Mouse (Mus musculus) limb, embryonic 10.5 days (tissue): ENCODE measurements around the gene Upk1a. TPM values are rescaled to one million over a fixed set of nuclear protein-coding genes. Genes with fewer than 3 reads are reported as not detected.

Source experiments
- DNase-seq: peaks from one replicate; pipeline ENCODE4 v3.0.0-alpha.2; 2017; ENCODE audit warnings: low spot score
- H3K27ac ChIP-seq: fragments of 300-500 bp; sonication (generic); 2 replicates; pipeline ENCODE4 v1.5.1; 2016; ENCODE audit warnings: mild to moderate bottlenecking
- H3K27me3 ChIP-seq: fragments of 300-500 bp; sonication (generic); 2 replicates; pipeline ENCODE4 v1.6.1; 2016; ENCODE audit warnings: low read depth, mild to moderate bottlenecking; ENCODE audit not compliant: poor library complexity, severe bottlenecking
- H3K36me3 ChIP-seq: fragments of 300-500 bp; sonication (generic); 2 replicates; pipeline ENCODE4 v1.6.1; 2016; ENCODE audit warnings: mild to moderate bottlenecking, moderate library complexity
- H3K4me1 ChIP-seq: fragments of 300-500 bp; sonication (generic); 2 replicates; pipeline ENCODE4 v1.6.1; 2016
- H3K4me3 ChIP-seq: fragments of 300-500 bp; sonication (generic); 2 replicates; pipeline ENCODE4 v1.5.1; 2016; ENCODE audit warnings: mild to moderate bottlenecking, moderate library complexity
- H3K9me3 ChIP-seq: fragments of 300-500 bp; sonication (generic); replicated peaks from 2 replicates; pipeline ENCODE4 v1.6.1; 2016; ENCODE audit warnings: mild to moderate bottlenecking
- WGBS: fragments of 180-500 bp; shearing (Covaris S2); methylation state at CpG from one replicate; pipeline ENCODE4 v1.1.7; 2016; 5-methylcytosine and 5-hydroxymethylcytosine counted together
- microRNA-seq: library from miRNA; unstranded; fragments of <30 nt; microRNA quantifications from one replicate; pipeline ENCODE4, GENCODE M21; 2017
- polyA plus RNA-seq: library from polyadenylated mRNA; unstranded; fragments of >200 nt; fragmentation: Nextera tagmentation; extraction: Ambion mirVana; gene quantifications from 2 replicates; pipeline ENCODE4 v1.2.1, GENCODE M21; 2016

Upk1a gene
- polyA plus RNA-seq, 1 experiment from 2014 or later: 7.9 TPM

- peaks cover 40% of the 10 kb centered on the region for H3K36me3 ChIP-seq
- peak within 1 kb of the TSS; percentile 68 for H3K4me3 ChIP-seq
- under 1% methylated on average over 20 of the region's 20 CpGs for WGBS
- H3K27me3 ChIP-seq: no peaks in the 10 kb centered on the region
- H3K4me1 ChIP-seq: peaks cover 42% of the 10 kb centered on the region
- peak; percentile 91 for DNase-seq
- no peaks in the 10 kb centered on the region for H3K9me3 ChIP-seq
- peak within 1 kb of the TSS; percentile 78 for H3K27ac ChIP-seq
Measured at GRCm38 (mm10) chr7:30559443-30559954, 53.1 kb downstream of the Upk1a start, which contains the start of gene Lin37. TSS of gene Lin37 (minus strand) at chr7:30559838.

- WGBS: 15% methylated on average over 12 of the region's 12 CpGs
Measured at GRCm38 (mm10) chr7:30558656-30559442, 53.8 kb downstream of the Upk1a start.

GRCm38 (mm10) chr7:30557901-30558514 lies 54.6 kb downstream of the Upk1a start:
- Histone ChIP-seq H3K4me3 (peak overlapping the region; percentile 68), H3K36me3 (peaks cover 47% of the 10 kb centered on the region), H3K27me3 (no peaks in the 10 kb centered on the region), H3K9me3 (no peaks in the 10 kb centered on the region), H3K27ac (no peak overlapping the region), H3K4me1 (peaks cover 42% of the 10 kb centered on the region)
- 95% methylated on average over 13 of the region's 13 CpGs for WGBS
- no peak for DNase-seq

More at GRCm38 (mm10) chr7:30558656-30559442, 53.8 kb downstream of the Upk1a start:
- peak overlapping the region; percentile 68 for H3K4me3 ChIP-seq
- DNase-seq: no peak
- no peaks in the 10 kb centered on the region for H3K9me3 ChIP-seq
- H3K4me1 ChIP-seq: peaks cover 36% of the 10 kb centered on the region
- H3K36me3 ChIP-seq: peaks cover 46% of the 10 kb centered on the region
- H3K27ac ChIP-seq: peak overlapping the region; percentile 78
- no peaks in the 10 kb centered on the region for H3K27me3 ChIP-seq

GRCm38 (mm10) chr7:30556894-30557536 lies 55.6 kb downstream of the Upk1a start:
- Histone ChIP-seq H3K4me1 (peaks cover 44% of the 10 kb centered on the region), H3K36me3 (peaks cover 47% of the 10 kb centered on the region), H3K27ac (no peak overlapping the region), H3K4me3 (0 out of 2 replicates have a peak overlapping the region, but pooled peaks have one; percentile 9), H3K9me3 (no peaks in the 10 kb centered on the region), H3K27me3 (no peaks in the 10 kb centered on the region)
- no peak for DNase-seq
- 94% methylated on average over 18 of the region's 18 CpGs for WGBS

- H3K27ac ChIP-seq: no peak overlapping the region
- peaks cover 51% of the 10 kb centered on the region for H3K36me3 ChIP-seq
- H3K27me3 ChIP-seq: no peaks in the 10 kb centered on the region
- peak overlapping the region; percentile 67 for H3K4me3 ChIP-seq
- no peak for DNase-seq
- peaks cover 37% of the 10 kb centered on the region for H3K4me1 ChIP-seq
- 86% methylated on average over 22 of the region's 22 CpGs for WGBS
- no peaks in the 10 kb centered on the region for H3K9me3 ChIP-seq
Measured at GRCm38 (mm10) chr7:30553810-30554584, 58.6 kb downstream of the Upk1a start.

Small RNA genes within 50 kb of the gene (microRNA-seq; reads per million reads assigned to microRNA genes)
- not detected for gene Mir3569

Other genes with a start within 250 kb of the Upk1a start
- gene Tyrobp, start 199.1 kb downstream of the Upk1a start, polyA plus RNA-seq: 7.6 and 8.6 TPM in 2 replicates
- not detected in 2 replicates for gene Hcst, start 193.0 kb downstream of the Upk1a start, polyA plus RNA-seq
- gene Nfkbid, start 191.1 kb downstream of the Upk1a start, polyA plus RNA-seq: 0.55 and 1.2 TPM in 2 replicates
- gene Aplp1, start 167.3 kb downstream of the Upk1a start, polyA plus RNA-seq: 8.4 and 13.4 TPM in 2 replicates
- gene Kirrel2, start 155.2 kb downstream of the Upk1a start, polyA plus RNA-seq: not detected in 2 replicates
- not detected in 2 replicates for gene Nphs1, start 154.5 kb downstream of the Upk1a start, polyA plus RNA-seq
- not detected in 2 replicates for gene Prodh2, start 119.2 kb downstream of the Upk1a start, polyA plus RNA-seq
- gene Arhgap33, start 77.8 kb downstream of the Upk1a start, polyA plus RNA-seq: 14.0 and 17.1 TPM in 2 replicates
- gene Hspb6, start 60.7 kb downstream of the Upk1a start, polyA plus RNA-seq: 4.7 and 7.0 TPM in 2 replicates
- 17.8 and 21.6 TPM in 2 replicates for gene Proser3, start 60.5 kb downstream of the Upk1a start, polyA plus RNA-seq
- gene Lin37, start 53.0 kb downstream of the Upk1a start, polyA plus RNA-seq: 42.5 and 45.6 TPM in 2 replicates
- gene U2af1l4, start 49.5 kb downstream of the Upk1a start, polyA plus RNA-seq: 92.5 and 100 TPM in 2 replicates
- gene Gm49396, start 49.5 kb downstream of the Upk1a start, polyA plus RNA-seq: 13.4 and 15.3 TPM in 2 replicates
- 120 and 121 TPM in 2 replicates for gene Psenen, start 49.2 kb downstream of the Upk1a start, polyA plus RNA-seq
- 5.7 and 6.5 TPM in 2 replicates for gene Igflr1, start 47.4 kb downstream of the Upk1a start, polyA plus RNA-seq
- 10.2 and 10.6 TPM in 2 replicates for gene Kmt2b, start 24.1 kb downstream of the Upk1a start, polyA plus RNA-seq
- gene Zbtb32, start 13.9 kb downstream of the Upk1a start, polyA plus RNA-seq: 0.15 and 0.45 TPM in 2 replicates
- gene Cox6b1, start 13.3 kb upstream of the Upk1a start, polyA plus RNA-seq: 776 and 820 TPM in 2 replicates
- gene Etv2, start 23.0 kb upstream of the Upk1a start, polyA plus RNA-seq: 1.3 and 2.5 TPM in 2 replicates
- 150 and 151 TPM in 2 replicates for gene Rbm42, start 37.5 kb upstream of the Upk1a start, polyA plus RNA-seq
- 84.1 and 84.8 TPM in 2 replicates for gene Haus5, start 52.1 kb upstream of the Upk1a start, polyA plus RNA-seq
- not detected in 2 replicates for gene Pmis2, start 58.8 kb upstream of the Upk1a start, polyA plus RNA-seq
- not detected in 2 replicates for gene 2200002J24Rik, start 86.1 kb upstream of the Upk1a start, polyA plus RNA-seq
- gene Atp4a, start 99.4 kb upstream of the Upk1a start, polyA plus RNA-seq: 0.08 and 0.38 TPM in 2 replicates
- 153 and 159 TPM in 2 replicates for gene Tmem147, start 116.7 kb upstream of the Upk1a start, polyA plus RNA-seq
- gene Gapdhs, start 130.8 kb upstream of the Upk1a start, polyA plus RNA-seq: 0.43 TPM in 1 of 2 replicates, not detected in the other
- gene Sbsn, start 138.6 kb upstream of the Upk1a start, polyA plus RNA-seq: 1.1 and 1.4 TPM in 2 replicates
- gene Dmkn, start 150.9 kb upstream of the Upk1a start, polyA plus RNA-seq: not detected in 2 replicates
- gene Krtdap, start 175.0 kb upstream of the Upk1a start, polyA plus RNA-seq: not detected in 2 replicates
- not detected in 2 replicates for gene Ffar2, start 210.9 kb upstream of the Upk1a start, polyA plus RNA-seq
- gene Ffar3, start 243.3 kb upstream of the Upk1a start, polyA plus RNA-seq: not detected in 2 replicates
- not detected in 2 replicates for gene Ffar1, start 248.7 kb upstream of the Upk1a start, polyA plus RNA-seq